19 mouse cellular contexts compared by ENCODE assay signal in the genomic region with DNA sequence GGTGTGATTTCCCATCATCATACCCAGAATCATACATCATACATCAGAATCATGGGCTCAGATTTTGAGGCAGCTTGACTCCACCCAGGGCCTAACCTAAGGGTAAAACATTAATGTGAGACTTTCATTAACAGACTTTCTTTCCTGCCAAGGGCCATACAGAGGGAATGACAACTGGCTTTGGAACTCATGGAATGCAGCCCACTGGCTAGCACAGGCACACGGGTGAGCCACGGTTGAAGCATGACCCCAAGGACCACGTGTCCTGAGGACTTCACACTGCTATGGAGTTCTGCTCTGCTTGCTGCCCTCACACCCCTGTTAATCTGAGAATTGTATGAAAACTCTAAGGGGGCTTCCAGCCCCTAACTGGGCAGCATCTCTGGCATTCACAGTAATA. TPM values are rescaled to one million over a fixed set of nuclear protein-coding genes. Genes with fewer than 3 reads are reported as not detected.
DNase-seq lines count a peak whose midpoint lies in the region; ATAC-seq and TF ChIP-seq lines count a peak whose summit lies in the region.
"Had no signal": no experiment of that assay in that cellular context is flagged by ENCODE, and none has a peak within 500 bp of the region (broad histone marks: within the 10 kb centered on the region; RNA-seq: fewer than 3 reads in every experiment).

No protein-coding gene starts in this region.

- H3K4me1 ChIP-seq in kidney, postnatal 0 days (replicated peaks; ENCODE audit: insufficient read depth, low read length), result 0 out of 2 replicates have a peak, but pooled peaks cover 5% of the 10 kb centered on the region
- no peaks in the 10 kb centered on the region for H3K4me1 ChIP-seq in midbrain, embryonic 10.5 days
- H3K4me1 ChIP-seq in intestine, embryonic 15.5 days (replicated peaks), result no peaks in the 10 kb centered on the region
- H3K4me1 ChIP-seq: embryonic facial prominence, embryonic 15.5 days; hindbrain, embryonic 13.5 days; limb, embryonic 15.5 days; midbrain, embryonic 13.5 days had no signal

- no peaks in the 10 kb centered on the region for H3K27me3 ChIP-seq in kidney, postnatal 0 days (ENCODE audit: insufficient read depth, low read length)
- H3K27me3 ChIP-seq in midbrain, embryonic 10.5 days (ENCODE audit: low read depth, poor library complexity, severe bottlenecking), result no peaks in the 10 kb centered on the region
- no peaks in the 10 kb centered on the region for H3K27me3 ChIP-seq in intestine, embryonic 15.5 days (replicated peaks)
- H3K27me3 ChIP-seq: embryonic facial prominence, embryonic 15.5 days; hindbrain, embryonic 13.5 days; limb, embryonic 15.5 days; midbrain, embryonic 13.5 days had no signal

- DNase-seq in gastrocnemius, postnatal 14 days, result peak; percentile 12
- DNase-seq in gastrocnemius, adult 18-20 months (ENCODE audit: low spot score), result no peak
- DNase-seq in urinary bladder, postnatal 25 days (ENCODE audit: low spot score), result peak; percentile 6
- DNase-seq in urinary bladder, postnatal 10 days (ENCODE audit: low spot score), result no peak
- DNase-seq in kidney, postnatal 0 days (ENCODE audit: low spot score), result peak; percentile 50
- no peak for DNase-seq in cerebellum, postnatal 14 days
- no peak for DNase-seq in midbrain, embryonic 10.5 days (ENCODE audit: low spot score)
- DNase-seq: B cell, adult 2 months; cerebellum, postnatal 36 days; lung, postnatal 14 days; thymus, adult 2 months had no signal

- no peaks in the 10 kb centered on the region for H3K9me3 ChIP-seq in kidney, postnatal 0 days (replicated peaks; ENCODE audit: low read length)
- H3K9me3 ChIP-seq in midbrain, embryonic 10.5 days (replicated peaks), result no peaks in the 10 kb centered on the region
- H3K9me3 ChIP-seq in intestine, embryonic 15.5 days, result no peaks in the 10 kb centered on the region
- H3K9me3 ChIP-seq: embryonic facial prominence, embryonic 15.5 days; hindbrain, embryonic 13.5 days; limb, embryonic 15.5 days; midbrain, embryonic 13.5 days had no signal

- peak overlapping the region; percentile 77 for H3K27ac ChIP-seq in kidney, postnatal 0 days
- no peak overlapping the region for H3K27ac ChIP-seq in midbrain, embryonic 10.5 days (replicated peaks)
- no peak overlapping the region for H3K27ac ChIP-seq in intestine, embryonic 15.5 days
- H3K27ac ChIP-seq: embryonic facial prominence, embryonic 15.5 days; hindbrain, embryonic 13.5 days; left cerebral cortex, adult 2 months; limb, embryonic 15.5 days; midbrain, embryonic 13.5 days had no signal

- intact Hi-C loops in gastrocnemius, postnatal 14 days (cut with DNase I; ENCODE audit: low total_unique reads), result loop anchor here (10.0 kb wide), 1 partner anchor 185 kb away; no protein-coding TSS in a partner anchor

- no peaks in the 10 kb centered on the region for H3K36me3 ChIP-seq in kidney, postnatal 0 days (ENCODE audit: insufficient read depth, low read length)
- no peaks in the 10 kb centered on the region for H3K36me3 ChIP-seq in midbrain, embryonic 10.5 days
- H3K36me3 ChIP-seq in intestine, embryonic 15.5 days, result no peaks in the 10 kb centered on the region
- H3K36me3 ChIP-seq: embryonic facial prominence, embryonic 15.5 days; hindbrain, embryonic 13.5 days; limb, embryonic 15.5 days; midbrain, embryonic 13.5 days had no signal

- ATAC-seq in kidney, postnatal 0 days (replicated peaks; ENCODE audit: low FRiP score, low read depth), result peak; percentile 93
- no peak for ATAC-seq in intestine, embryonic 15.5 days
- ATAC-seq: forebrain, embryonic 16.5 days; midbrain, embryonic 13.5 days had no signal

- no peak overlapping the region for H3K4me3 ChIP-seq in kidney, postnatal 0 days (replicated peaks; ENCODE audit: low read depth, low read length)
- H3K4me3 ChIP-seq in midbrain, embryonic 10.5 days, result no peak overlapping the region
- H3K4me3 ChIP-seq in intestine, embryonic 15.5 days (replicated peaks), result no peak overlapping the region
- H3K4me3 ChIP-seq: embryonic facial prominence, embryonic 15.5 days; hindbrain, embryonic 13.5 days; left cerebral cortex, adult 2 months; limb, embryonic 15.5 days; midbrain, embryonic 13.5 days had no signal

- TF ChIP-seq CTCF in kidney, postnatal 0 days (IDR thresholded peaks at IDR 0.05; ENCODE audit: low read depth), result no peak

- no peak overlapping the region for H3K4me2 ChIP-seq in kidney, postnatal 0 days (ENCODE audit: low read length)
- H3K4me2 ChIP-seq in intestine, embryonic 15.5 days (replicated peaks), result no peak overlapping the region
- H3K4me2 ChIP-seq: embryonic facial prominence, embryonic 15.5 days; hindbrain, embryonic 13.5 days; limb, embryonic 15.5 days; midbrain, embryonic 13.5 days had no signal

- 31% methylated on average over 3 of the region's 3 CpGs for WGBS in kidney, postnatal 0 days
- 76% methylated on average over 3 of the region's 3 CpGs for WGBS in midbrain, embryonic 10.5 days
- WGBS in intestine, embryonic 15.5 days, result 42% methylated on average over 3 of the region's 3 CpGs

- no peak overlapping the region for H3K9ac ChIP-seq in kidney, postnatal 0 days (ENCODE audit: low read depth, low read length)
- H3K9ac ChIP-seq in intestine, embryonic 15.5 days, result no peak overlapping the region
- H3K9ac ChIP-seq: embryonic facial prominence, embryonic 15.5 days; hindbrain, embryonic 13.5 days; limb, embryonic 15.5 days; midbrain, embryonic 13.5 days had no signal

RNA-seq across cellular contexts. Expression of a gene that starts 1.5 kb away (rescaled TPM):
- under 1 TPM; 0.09 to 0.12 TPM for total RNA-seq in gastrocnemius, postnatal 14 days (2021)
- total RNA-seq in gastrocnemius, adult 18-20 months (2021), result under 1 TPM; 0.05 to 0.09 TPM
- 6.4 and 7.0 TPM in 2 replicates for polyA plus RNA-seq in kidney, postnatal 0 days (2015; fragmentation: Nextera tagmentation; extraction: Ambion mirVana)
- not detected in 2 replicates for polyA plus RNA-seq in midbrain, embryonic 10.5 days (2016; fragmentation: Nextera tagmentation; extraction: Ambion mirVana)
- polyA plus RNA-seq in intestine, embryonic 15.5 days (2015; fragmentation: Nextera tagmentation; extraction: Ambion mirVana), result 0.54 and 0.86 TPM in 2 replicates
- polyA plus RNA-seq: heart, embryonic 14.5 days; hindbrain, embryonic 13.5 days had no signal

Comparison
In these comparisons a context has a peak if more than half of its experiments do, and no peak if none do; other contexts are left out.
1. DNase-seq: peak in gastrocnemius, postnatal 14 days (single experiment), urinary bladder, postnatal 25 days (single experiment) and kidney, postnatal 0 days (single experiment); none in gastrocnemius, adult 18-20 months (single experiment), urinary bladder, postnatal 10 days (single experiment), cerebellum, postnatal 14 days (0 of 2) and midbrain, embryonic 10.5 days (single experiment).